Mouse (Mus musculus): Measurements from ENCODE around the gene Htr2b.

DNA sequence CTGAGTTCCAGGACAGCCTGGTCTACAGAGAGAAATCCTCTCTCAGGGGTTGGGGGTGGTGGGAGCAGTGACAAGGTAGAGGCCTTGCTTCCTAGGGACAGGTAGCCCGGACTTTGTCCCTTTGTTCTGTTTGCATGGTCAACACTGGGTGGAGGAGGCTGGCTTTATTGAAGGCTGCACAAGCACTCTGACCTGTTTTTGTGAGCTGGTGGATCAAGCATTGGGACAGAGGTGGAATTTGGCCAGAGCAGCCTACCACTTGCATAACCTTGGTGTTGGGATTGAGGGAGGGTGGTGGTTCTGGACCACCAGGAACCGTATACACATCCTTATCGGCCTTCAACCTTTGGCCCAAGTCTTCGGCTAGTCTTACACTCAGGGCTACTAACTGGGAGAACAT is 55.5 kb downstream of the Htr2b start:
- no peak for TF ChIP-seq GATA1 (IDR thresholded peaks at IDR 0.05; ENCODE audit: low read length)
- no peak for TF ChIP-seq TAL1 (IDR thresholded peaks at IDR 0.05; ENCODE audit: low read length)
